ENCODE assay signal across 15 mouse cellular contexts in genomic region chr13:80956966-80957365, GRCm38 (mm10).
"Had no signal": no experiment of that assay in that cellular context is flagged by ENCODE, and none has a peak within 500 bp of the region (broad histone marks: within the 10 kb centered on the region; RNA-seq: fewer than 3 reads in every experiment).

No protein-coding gene starts in this region.

- ATAC-seq: hindbrain, postnatal 0 days had no signal

- DNase-seq: gastrocnemius, postnatal 14 days; gastrocnemius, postnatal 36 days; heart, adult 2 months; heart, postnatal 14 days; heart, postnatal 36 days; kidney, adult 11 months; kidney, adult 2 months; kidney, adult 9 months; kidney, postnatal 14 days; kidney, postnatal 36 days; layer of hippocampus, adult 9-11 months; layer of hippocampus, postnatal 36 days; liver; liver, embryonic 13.5 days had no signal
